Mouse (Mus musculus) erythroblast, embryonic 14.5 days (primary cell): ENCODE data around the gene Gm7073. TPM values are rescaled to one million over a fixed set of nuclear protein-coding genes. Genes with fewer than 3 reads are reported as not detected.

ENCODE experiments used
- H3K27me3 ChIP-seq: 2 replicates; pipeline ENCODE4 v1.6.1; 2012; ENCODE audit warnings: inconsistent platforms; ENCODE audit not compliant: control insufficient read depth
- H3K36me3 ChIP-seq: 2 replicates; pipeline ENCODE4 v1.6.1; 2012; ENCODE audit warnings: mild to moderate bottlenecking, inconsistent platforms; ENCODE audit not compliant: control insufficient read depth
- H3K4me1 ChIP-seq: 2 replicates; pipeline ENCODE4 v1.6.1; 2012; ENCODE audit warnings: inconsistent platforms; ENCODE audit not compliant: control insufficient read depth
- H3K4me3 ChIP-seq: replicated peaks from 2 replicates; pipeline ENCODE3; 2012; ENCODE audit warnings: moderate library complexity, mild to moderate bottlenecking, inconsistent platforms
- H3K9me3 ChIP-seq: 2 replicates; pipeline ENCODE4 v1.6.1; 2012; ENCODE audit warnings: low read length, inconsistent platforms, mixed read lengths; ENCODE audit not compliant: control insufficient read depth
- GATA1 ChIP-seq: IDR thresholded peaks from 2 replicates; pipeline ENCODE4 v1.6.1; 2012; ENCODE audit warnings: low read length, inconsistent platforms, mixed read lengths
- TAL1 ChIP-seq: IDR thresholded peaks from 3 replicates; pipeline ENCODE4 v1.6.1; 2012; ENCODE audit warnings: low read length, inconsistent platforms, mixed read lengths
- polyA plus RNA-seq: library from polyadenylated mRNA; stranded (reverse); fragments of >175 nt; gene quantifications from 2 replicates; pipeline ENCODE4 v1.2.3, GENCODE M21; 2012

Gm7073 gene
- polyA plus RNA-seq = not detected in 2 replicates

GRCm38 (mm10) chrX:60539149-60539548, at the start of gene Gm7073:
Gm7073 (minus strand) TSS chrX:60539249.
- Histone ChIP-seq H3K9me3 (no peaks in the 10 kb centered on the region), H3K36me3 (no peaks in the 10 kb centered on the region), H3K4me3 (no peak within 1 kb of the TSS), H3K4me1 (no peaks in the 10 kb centered on the region), H3K27me3 (peaks cover 3% of the 10 kb centered on the region)
- TF ChIP-seq GATA1 = no peak
- TF ChIP-seq TAL1 = no peak

DNA sequence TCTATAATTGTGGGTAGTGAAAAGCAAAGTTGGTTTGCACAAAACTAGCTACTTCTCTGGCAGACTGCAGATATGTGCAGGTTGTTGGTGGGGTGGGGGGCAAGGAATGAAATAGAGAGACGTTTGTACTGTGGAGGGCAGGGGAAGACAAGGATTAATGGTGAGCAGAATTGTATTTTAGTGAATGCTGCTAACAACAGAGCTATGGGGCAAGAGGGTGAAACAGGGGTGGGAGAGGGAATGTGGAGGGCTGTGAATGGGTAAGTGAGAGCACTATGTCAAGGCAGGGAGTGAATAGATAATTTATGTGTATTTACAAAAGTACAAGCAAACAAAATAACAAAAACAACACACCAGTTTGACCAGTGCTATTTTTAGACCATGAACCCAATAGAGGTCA, 31.5 kb upstream of the Gm7073 start:
- no peaks in the 10 kb centered on the region for H3K36me3 ChIP-seq
- no peaks in the 10 kb centered on the region for H3K27me3 ChIP-seq
- H3K4me1 ChIP-seq = no peaks in the 10 kb centered on the region
- no peak for TF ChIP-seq TAL1
- TF ChIP-seq GATA1 = no peak
- H3K4me3 ChIP-seq = no peak overlapping the region
- H3K9me3 ChIP-seq = no peaks in the 10 kb centered on the region

GRCm38 (mm10) chrX:60569047-60569446, 30.0 kb upstream of the Gm7073 start:
- no peaks in the 10 kb centered on the region for H3K4me1 ChIP-seq
- TF ChIP-seq TAL1 = no peak
- no peak for TF ChIP-seq GATA1
- no peaks in the 10 kb centered on the region for H3K36me3 ChIP-seq
- no peaks in the 10 kb centered on the region for H3K9me3 ChIP-seq
- H3K27me3 ChIP-seq = no peaks in the 10 kb centered on the region
- H3K4me3 ChIP-seq = no peak overlapping the region

DNA sequence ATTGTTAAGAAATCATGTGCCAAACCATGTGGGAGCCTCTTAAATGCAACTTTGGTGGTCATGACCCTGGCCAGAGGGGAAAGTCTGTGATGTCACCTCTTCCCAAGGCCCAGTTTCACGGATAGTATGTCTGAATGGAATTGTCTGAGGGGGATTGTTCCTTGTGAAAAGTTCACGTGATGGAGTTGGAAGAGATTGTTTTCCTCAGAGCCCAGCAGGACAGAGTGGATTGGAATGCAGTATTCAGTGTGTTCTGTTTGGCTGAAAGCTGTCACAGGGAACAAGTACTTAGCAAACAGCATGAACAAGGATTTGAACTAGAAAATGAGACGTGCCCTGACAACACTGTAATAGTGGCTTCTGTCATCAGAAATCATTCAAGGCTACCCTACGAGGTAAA, 16.2 kb upstream of the Gm7073 start:
- no peaks in the 10 kb centered on the region for H3K9me3 ChIP-seq
- H3K4me1 ChIP-seq = no peaks in the 10 kb centered on the region
- no peaks in the 10 kb centered on the region for H3K36me3 ChIP-seq
- no peaks in the 10 kb centered on the region for H3K27me3 ChIP-seq
- TF ChIP-seq TAL1 (no peak), GATA1 (no peak)
- no peak overlapping the region for H3K4me3 ChIP-seq

DNA sequence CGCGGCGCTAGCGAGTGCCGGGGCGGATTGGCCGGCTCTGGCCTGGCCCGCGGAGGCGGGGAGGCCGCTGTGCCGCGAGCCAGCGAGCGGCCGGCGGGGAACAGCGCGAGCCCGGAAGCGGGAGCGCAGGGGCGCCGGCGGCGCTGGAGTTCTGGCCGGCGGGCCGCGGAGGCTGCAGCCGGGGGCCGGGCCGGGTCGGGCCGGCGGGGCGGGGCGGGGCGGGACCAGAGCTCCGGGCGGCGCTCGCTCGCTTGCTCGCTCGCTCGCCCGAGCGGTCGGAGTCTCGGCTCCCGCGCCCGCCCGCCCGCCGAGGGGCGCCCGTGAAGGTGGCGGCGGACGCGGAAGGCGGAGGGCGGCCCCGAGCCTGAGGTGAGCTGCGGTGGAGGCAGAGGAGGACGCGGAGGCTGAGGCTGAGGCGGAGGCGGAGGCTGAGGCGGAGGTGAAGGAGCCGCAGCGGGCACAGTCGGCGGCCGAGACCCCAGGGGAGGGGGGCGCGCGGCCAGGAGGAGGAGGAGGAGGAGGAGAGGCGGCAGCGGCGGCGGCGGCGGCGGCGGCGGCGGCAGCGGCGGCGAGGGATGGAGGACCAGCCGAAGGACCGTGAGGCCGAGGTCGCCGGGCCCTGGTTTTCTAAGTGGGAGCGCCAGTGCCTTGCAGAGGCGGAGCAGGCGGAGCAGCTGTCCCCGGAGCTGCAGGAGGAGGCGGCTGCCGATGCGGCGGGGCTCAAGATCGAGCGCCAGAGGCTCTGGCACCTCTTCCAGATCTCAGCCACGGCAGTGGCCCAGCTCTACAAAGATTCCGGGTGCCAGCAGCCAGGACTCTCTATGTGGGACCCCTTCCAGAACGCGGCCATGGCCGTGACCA, 8.6 kb upstream of the Gm7073 start:
- H3K27me3 ChIP-seq = peaks cover 35% of the 10 kb centered on the region
- no peaks in the 10 kb centered on the region for H3K4me1 ChIP-seq
- no peak overlapping the region for H3K4me3 ChIP-seq
- H3K36me3 ChIP-seq = no peaks in the 10 kb centered on the region
- H3K9me3 ChIP-seq = peaks cover 11% of the 10 kb centered on the region; the same call in 1 of the 2 replicates
- TF ChIP-seq GATA1 (no peak), TAL1 (no peak)

DNA sequence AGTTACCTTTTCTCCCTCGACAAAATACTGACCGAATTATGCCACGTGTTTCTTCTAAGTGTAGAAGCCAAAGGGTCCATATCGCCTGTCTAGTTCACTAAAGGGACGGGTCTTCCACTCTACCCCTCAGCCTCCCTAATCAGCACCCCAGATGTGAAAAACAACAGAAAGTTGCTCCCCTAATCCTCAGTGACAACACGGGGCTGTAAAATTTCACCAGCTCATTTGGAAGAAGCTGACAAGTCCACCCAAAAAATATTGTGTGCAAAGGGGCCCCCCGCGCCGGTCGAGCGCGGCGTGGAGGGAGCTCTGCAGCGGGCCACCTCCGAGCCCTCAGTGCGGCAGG, 8.0 kb upstream of the Gm7073 start:
- Histone ChIP-seq H3K36me3 (no peaks in the 10 kb centered on the region), H3K9me3 (peaks cover 11% of the 10 kb centered on the region; the same call in 1 of the 2 replicates), H3K4me3 (no peak overlapping the region), H3K4me1 (no peaks in the 10 kb centered on the region), H3K27me3 (peaks cover 35% of the 10 kb centered on the region)
- no peak for TF ChIP-seq GATA1
- no peak for TF ChIP-seq TAL1

- Histone ChIP-seq H3K9me3 (peaks cover 11% of the 10 kb centered on the region; the same call in 1 of the 2 replicates), H3K4me3 (no peak overlapping the region), H3K36me3 (no peaks in the 10 kb centered on the region), H3K4me1 (no peaks in the 10 kb centered on the region), H3K27me3 (peaks cover 35% of the 10 kb centered on the region)
- TF ChIP-seq TAL1 (no peak), GATA1 (no peak)
Measured at GRCm38 (mm10) chrX:60545906-60546305, 6.9 kb upstream of the Gm7073 start.

- no peaks in the 10 kb centered on the region for H3K36me3 ChIP-seq
- TF ChIP-seq TAL1 = no peak
- TF ChIP-seq GATA1 = no peak
- peaks cover 35% of the 10 kb centered on the region for H3K27me3 ChIP-seq
- no peaks in the 10 kb centered on the region for H3K4me1 ChIP-seq
- no peak overlapping the region for H3K4me3 ChIP-seq
- H3K9me3 ChIP-seq = peaks cover 11% of the 10 kb centered on the region; the same call in 1 of the 2 replicates
Measured at GRCm38 (mm10) chrX:60545444-60545843, 6.4 kb upstream of the Gm7073 start.

GRCm38 (mm10) chrX:60544098-60544497, 5.0 kb upstream of the Gm7073 start:
- Histone ChIP-seq H3K9me3 (peaks cover 11% of the 10 kb centered on the region; the same call in 1 of the 2 replicates), H3K4me3 (no peak overlapping the region), H3K27me3 (peaks cover 31% of the 10 kb centered on the region), H3K4me1 (no peaks in the 10 kb centered on the region), H3K36me3 (no peaks in the 10 kb centered on the region)
- TF ChIP-seq GATA1 (no peak), TAL1 (no peak)
